Mouse (Mus musculus) adrenal gland (tissue): ENCODE measurements around the gene Sgf29.
"Not testable (repeated sequence)": the region's sequence is repeated elsewhere in the genome, so short reads cannot be mapped to it uniquely, and the experiment has no call there.

Source experiments
- intact Hi-C: fragments of 180-260 bp; cut with DNase I; formaldehyde crosslinking; loops from one replicate; pipeline ENCODE4 v1.15.1; 2025

The Sgf29 gene

GRCm38 (mm10) chr7:126678545-126679341 is 29.6 kb downstream of the Sgf29 start:
- intact Hi-C loops = no loop called here

- intact Hi-C loops = no loop called here
Observed at GRCm38 (mm10) chr7:126679683-126680082, 30.6 kb downstream of the Sgf29 start.

GRCm38 (mm10) chr7:126681221-126681620 is 32.1 kb downstream of the Sgf29 start:
- intact Hi-C loops = no loop called here

GRCm38 (mm10) chr7:126688156-126688555 is 39.0 kb downstream of the Sgf29 start:
- intact Hi-C loops = not testable (repeated sequence)

- intact Hi-C loops = no loop called here
Observed at GRCm38 (mm10) chr7:126689021-126689420, 39.9 kb downstream of the Sgf29 start.

GRCm38 (mm10) chr7:126690737-126691136 is 41.6 kb downstream of the Sgf29 start:
- intact Hi-C loops = no loop called here

GRCm38 (mm10) chr7:126691676-126692075 is 42.6 kb downstream of the Sgf29 start:
- intact Hi-C loops = loop anchor here (1.0 to 2.0 kb wide), 2 partner anchors 15 to 46 kb away; partner anchors contain the start of gene Sult1a1

- intact Hi-C loops = loop anchor here (1.0 to 2.0 kb wide), 2 partner anchors 16 to 47 kb away; partner anchors contain the start of gene Sult1a1
Observed at GRCm38 (mm10) chr7:126692426-126692825, 43.3 kb downstream of the Sgf29 start.

- intact Hi-C loops = loop anchor here (2.0 kb wide), 1 partner anchor 16 kb away; the partner anchor contains the start of gene Sult1a1
Observed at GRCm38 (mm10) chr7:126693256-126693655, 44.1 kb downstream of the Sgf29 start.

GRCm38 (mm10) chr7:126693781-126694180 is 44.7 kb downstream of the Sgf29 start:
- intact Hi-C loops = loop anchor here (2.0 kb wide), 1 partner anchor 17 kb away; the partner anchor contains the start of gene Sult1a1

GRCm38 (mm10) chr7:126694441-126695051 is 45.4 kb downstream of the Sgf29 start:
- intact Hi-C loops = loop anchor here (5.0 kb wide), 1 partner anchor 112 kb away; the partner anchor contains the start of gene Apobr

GRCm38 (mm10) chr7:126695210-126695611 is 46.1 kb downstream of the Sgf29 start, which contains the start of gene Bola2:
Gene Bola2 (plus strand): TSS chr7:126695401.
- intact Hi-C loops = loop anchor here (5.0 kb wide), 1 partner anchor 113 kb away; the partner anchor contains the start of gene Apobr

GRCm38 (mm10) chr7:126695631-126696207 is 46.6 kb downstream of the Sgf29 start, which contains the start of gene Slx1b:
Gene Slx1b (minus strand): TSS chr7:126695784.
- intact Hi-C loops = loop anchor here (5.0 kb wide), 1 partner anchor 113 kb away; the partner anchor contains the start of gene Apobr

GRCm38 (mm10) chr7:126696303-126696702 is 47.2 kb downstream of the Sgf29 start:
- intact Hi-C loops = loop anchor here (5.0 kb wide), 1 partner anchor 114 kb away; the partner anchor contains the start of gene Apobr

- intact Hi-C loops = loop anchor here (5.0 kb wide), 1 partner anchor 115 kb away; the partner anchor contains the start of gene Apobr
Observed at GRCm38 (mm10) chr7:126696886-126697285, 47.8 kb downstream of the Sgf29 start.

GRCm38 (mm10) chr7:126697838-126698237 is 48.7 kb downstream of the Sgf29 start:
- intact Hi-C loops = loop anchor here (5.0 kb wide), 1 partner anchor 116 kb away; the partner anchor contains the start of gene Apobr

- intact Hi-C loops = no loop called here
Observed at GRCm38 (mm10) chr7:126700063-126701015, 51.2 kb downstream of the Sgf29 start.

GRCm38 (mm10) chr7:126701070-126701469 is 52.0 kb downstream of the Sgf29 start:
- intact Hi-C loops = no loop called here

GRCm38 (mm10) chr7:126701559-126702357 is 52.6 kb downstream of the Sgf29 start:
- intact Hi-C loops = no loop called here
